ENCODE assay signal across 14 mouse cellular contexts in the genomic region with DNA sequence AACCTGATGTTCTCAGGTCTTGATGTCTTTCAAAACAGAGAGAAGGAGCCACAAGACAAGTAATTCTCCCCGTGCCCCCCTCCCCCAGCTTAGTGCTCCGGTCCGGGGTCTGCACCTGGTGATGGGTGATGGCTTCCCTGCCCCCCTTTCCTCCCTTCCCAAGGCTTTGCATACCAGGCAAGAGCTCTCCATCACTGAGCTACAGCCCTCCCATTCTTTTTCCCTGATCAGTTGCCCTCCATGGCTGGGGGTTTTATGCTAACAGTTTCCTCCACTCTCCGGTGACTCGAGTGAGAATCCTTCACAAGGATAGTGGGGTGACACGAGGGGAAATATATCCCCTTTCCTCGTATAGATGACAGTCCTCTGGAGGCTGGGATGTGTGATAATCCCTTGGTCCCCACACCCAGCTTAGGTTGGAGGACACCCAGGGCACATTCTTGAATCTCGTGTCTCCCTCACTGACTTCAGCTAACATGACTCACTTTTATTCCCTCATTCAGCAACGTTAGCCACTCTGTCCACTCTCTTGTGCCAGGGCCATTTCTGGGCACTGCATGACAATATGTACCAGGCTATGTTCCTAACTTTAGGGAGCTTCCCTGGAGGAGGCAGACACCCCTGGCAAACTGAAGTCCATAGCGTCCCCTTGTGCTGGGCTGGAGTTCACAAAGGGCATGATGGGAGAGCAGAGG.
A peak's percentile ranks its signal among the peaks of the same experiment; 100 is the strongest.
DNase-seq lines count a peak whose midpoint lies in the region; ATAC-seq and TF ChIP-seq lines count a peak whose summit lies in the region.
"Had no signal": no experiment of that assay in that cellular context is flagged by ENCODE, and none has a peak within 500 bp of the region (broad histone marks: within the 10 kb centered on the region; RNA-seq: fewer than 3 reads in every experiment).

No protein-coding gene starts in this region.

- no peaks in the 10 kb centered on the region for H3K9me3 ChIP-seq in heart, embryonic 15.5 days (replicated peaks)
- H3K9me3 ChIP-seq in lung, postnatal 0 days (ENCODE audit: low read length): no peaks in the 10 kb centered on the region
- H3K9me3 ChIP-seq: embryonic facial prominence, embryonic 12.5 days; liver, embryonic 12.5 days; lung, embryonic 15.5 days had no signal

- intact Hi-C loops in heart, postnatal 36 days (cut with DNase I): no loop called here

- no peaks in the 10 kb centered on the region for H3K27me3 ChIP-seq in heart, embryonic 15.5 days
- no peaks in the 10 kb centered on the region for H3K27me3 ChIP-seq in lung, postnatal 0 days (replicated peaks; ENCODE audit: insufficient read depth, low read length)
- H3K27me3 ChIP-seq: embryonic facial prominence, embryonic 12.5 days; lung, embryonic 15.5 days had no signal

- TF ChIP-seq POLR2A in embryonic fibroblast, embryonic 13.5 days (IDR thresholded peaks at IDR 0.05; ENCODE audit: low read depth, low read length): no peak

- no peak overlapping the region for H3K4me3 ChIP-seq in heart, embryonic 15.5 days
- no peak overlapping the region for H3K4me3 ChIP-seq in lung, postnatal 0 days (ENCODE audit: low read depth, low read length)
- H3K4me3 ChIP-seq in embryonic fibroblast, embryonic 13.5 days (ENCODE audit: insufficient read depth, low read length): no peak overlapping the region
- H3K4me3 ChIP-seq: embryonic facial prominence, embryonic 12.5 days; liver, embryonic 12.5 days; lung, embryonic 15.5 days had no signal

- no peak overlapping the region for H3K9ac ChIP-seq in heart, embryonic 15.5 days
- no peak overlapping the region for H3K9ac ChIP-seq in lung, postnatal 0 days (replicated peaks; ENCODE audit: low read depth)
- H3K9ac ChIP-seq: embryonic facial prominence, embryonic 12.5 days; liver, embryonic 12.5 days; lung, embryonic 15.5 days had no signal

- 68% methylated on average over 10 of the region's 10 CpGs for WGBS in heart, embryonic 15.5 days
- WGBS in lung, postnatal 0 days: 63% methylated on average over 10 of the region's 10 CpGs

- no peak for TF ChIP-seq EP300 in lung, postnatal 0 days (IDR thresholded peaks at IDR 0.05)

- TF ChIP-seq CTCF in lung, postnatal 0 days (IDR thresholded peaks at IDR 0.05): peak; percentile 33; the same call in 1 of the 2 replicates
- TF ChIP-seq CTCF in embryonic fibroblast, embryonic 13.5 days (IDR thresholded peaks at IDR 0.05; ENCODE audit: borderline replicate concordance, insufficient read depth, low read length): no peak

- H3K4me2 ChIP-seq in heart, embryonic 15.5 days: no peak overlapping the region
- no peak overlapping the region for H3K4me2 ChIP-seq in lung, postnatal 0 days (replicated peaks; ENCODE audit: low read depth, low read length)
- H3K4me2 ChIP-seq: embryonic facial prominence, embryonic 12.5 days; liver, embryonic 12.5 days; lung, embryonic 15.5 days had no signal

- no peaks in the 10 kb centered on the region for H3K36me3 ChIP-seq in heart, embryonic 15.5 days
- H3K36me3 ChIP-seq in lung, postnatal 0 days (ENCODE audit: insufficient read depth, low read length): no peaks in the 10 kb centered on the region
- H3K36me3 ChIP-seq: embryonic facial prominence, embryonic 12.5 days; liver, embryonic 12.5 days; lung, embryonic 15.5 days had no signal

- peak overlapping the region; percentile 29; the same call in 1 of the 2 replicates for H3K27ac ChIP-seq in heart, embryonic 15.5 days
- peak overlapping the region; percentile 55 for H3K27ac ChIP-seq in lung, postnatal 0 days (ENCODE audit: low read length)
- H3K27ac ChIP-seq in embryonic fibroblast, embryonic 13.5 days (ENCODE audit: insufficient read depth, low read length): peak overlapping the region; percentile 93
- H3K27ac ChIP-seq: embryonic facial prominence, embryonic 12.5 days; kidney, postnatal 0 days; liver, embryonic 12.5 days; lung, embryonic 15.5 days had no signal

- no peak for ATAC-seq in heart, embryonic 15.5 days (replicated peaks; ENCODE audit: insufficient number of reproducible peaks, insufficient read depth, low FRiP score, low read depth)
- peak; percentile 7 for ATAC-seq in lung, postnatal 0 days
- ATAC-seq: liver, embryonic 12.5 days had no signal

- DNase-seq in heart, postnatal 36 days: no peak
- peak; percentile 48 for DNase-seq in lung, postnatal 0 days (ENCODE audit: low spot score)
- no peak for DNase-seq in lung, postnatal 14 days
- no peak for DNase-seq in cerebellum, adult 11 months
- DNase-seq in adrenal gland, postnatal 14 days: no peak
- DNase-seq: adrenal gland, adult 8-10 months; cerebellum, adult 18-20 months; layer of hippocampus, postnatal 36 days had no signal

- H3K4me1 ChIP-seq in heart, embryonic 15.5 days (replicated peaks): peaks cover 27% of the 10 kb centered on the region
- no peaks in the 10 kb centered on the region for H3K4me1 ChIP-seq in lung, postnatal 0 days (ENCODE audit: insufficient read depth, low read depth, low read length)
- H3K4me1 ChIP-seq in embryonic fibroblast, embryonic 13.5 days (ENCODE audit: control insufficient read depth, insufficient read depth, low read length): peaks cover 29% of the 10 kb centered on the region
- H3K4me1 ChIP-seq: embryonic facial prominence, embryonic 12.5 days had no signal

Comparison
In these comparisons a context has a peak if more than half of its experiments do, and no peak if none do; other contexts are left out.
1. H3K27ac ChIP-seq: peak in every context shown above with its lines; median percentile 93 in embryonic fibroblast, embryonic 13.5 days; 55 in lung, postnatal 0 days; 29 in heart, embryonic 15.5 days.